Mouse (Mus musculus): ENCODE data around the gene Fgfr2.
A peak's percentile ranks its signal among the peaks of the same experiment; 100 is the strongest.
"Not testable (repeated sequence)": the region's sequence is repeated elsewhere in the genome, so short reads cannot be mapped to it uniquely, and the experiment has no call there.

Fgfr2 gene

DNA sequence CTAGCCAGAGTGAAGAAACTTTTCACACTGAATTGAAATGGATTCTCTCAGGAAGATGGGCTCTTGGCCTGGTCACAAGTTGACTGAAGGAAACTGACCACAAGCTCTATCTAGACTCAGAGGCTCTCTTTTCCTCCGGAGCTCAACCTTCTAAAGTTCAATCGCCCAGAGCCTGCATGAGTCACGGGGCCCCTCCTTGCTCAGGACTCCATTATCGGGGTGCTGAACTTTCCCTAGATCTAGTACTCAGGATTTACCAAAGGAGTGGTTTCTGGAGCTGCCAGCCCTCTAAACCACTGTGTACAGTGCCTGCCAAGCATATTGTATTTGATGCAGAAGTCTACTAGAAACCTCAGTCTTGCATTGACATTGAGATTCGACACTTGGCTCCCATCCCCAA, 1666.4 kb downstream of the Fgfr2 start:
- no peak for DNase-seq

DNA sequence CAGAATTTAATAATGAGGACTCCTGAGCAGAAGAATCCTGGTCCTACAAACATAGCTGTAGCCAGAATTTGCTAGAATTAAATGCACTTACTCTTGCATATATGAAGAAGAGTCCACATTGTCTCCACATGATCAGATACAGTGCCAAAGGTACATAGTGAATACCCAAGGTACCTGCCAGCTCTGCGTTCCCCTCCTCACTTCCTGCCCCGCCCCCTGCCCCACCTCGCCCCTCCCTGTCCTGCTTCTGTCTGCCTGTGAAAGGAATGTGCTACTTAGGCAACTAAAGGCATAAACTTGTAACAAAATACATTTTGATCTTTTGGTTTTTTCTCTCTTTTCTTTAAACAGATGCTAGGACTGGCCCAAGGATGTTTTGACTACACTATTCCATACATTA, 1686.1 kb downstream of the Fgfr2 start:
- no peak for DNase-seq

DNA sequence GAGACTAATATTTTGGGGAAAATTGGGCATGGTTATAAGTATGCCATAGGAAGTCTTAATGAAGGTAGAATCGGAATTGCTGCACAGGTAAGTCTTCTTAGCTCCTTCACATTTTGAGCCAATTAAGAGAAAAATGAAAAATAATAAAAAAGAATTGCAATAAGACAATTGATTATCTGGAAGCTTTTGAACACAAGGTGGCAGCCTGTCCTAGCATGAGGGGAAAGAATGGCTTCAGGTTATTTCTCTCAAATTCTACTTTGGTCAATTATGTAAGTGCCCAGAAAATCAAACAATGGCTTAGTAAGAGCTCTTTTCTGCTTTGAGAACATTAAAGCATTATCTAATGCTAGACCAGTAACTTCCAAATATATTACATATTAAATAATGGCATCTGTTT, 1688.9 kb downstream of the Fgfr2 start:
- DNase-seq = no peak

DNA sequence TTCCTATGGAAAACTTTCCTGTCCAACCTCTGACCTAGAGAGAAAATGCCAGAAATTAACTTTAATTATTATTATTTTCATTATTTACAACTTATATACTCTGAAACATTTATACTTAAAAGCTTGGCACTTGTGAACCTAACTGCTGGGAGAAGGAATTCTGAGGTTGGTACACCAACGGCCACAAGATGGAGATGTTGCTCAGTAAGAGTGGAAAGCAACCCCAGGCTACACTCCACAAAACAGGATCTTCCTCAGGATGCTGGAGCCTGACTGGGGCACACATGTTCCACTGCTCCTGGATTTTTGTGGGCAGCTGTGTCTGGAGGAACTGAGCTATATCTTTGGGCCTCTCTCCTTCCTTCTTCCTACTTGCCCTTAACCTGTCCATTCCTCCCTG, 1690.9 kb downstream of the Fgfr2 start:
- DNase-seq = peak; percentile 25

DNA sequence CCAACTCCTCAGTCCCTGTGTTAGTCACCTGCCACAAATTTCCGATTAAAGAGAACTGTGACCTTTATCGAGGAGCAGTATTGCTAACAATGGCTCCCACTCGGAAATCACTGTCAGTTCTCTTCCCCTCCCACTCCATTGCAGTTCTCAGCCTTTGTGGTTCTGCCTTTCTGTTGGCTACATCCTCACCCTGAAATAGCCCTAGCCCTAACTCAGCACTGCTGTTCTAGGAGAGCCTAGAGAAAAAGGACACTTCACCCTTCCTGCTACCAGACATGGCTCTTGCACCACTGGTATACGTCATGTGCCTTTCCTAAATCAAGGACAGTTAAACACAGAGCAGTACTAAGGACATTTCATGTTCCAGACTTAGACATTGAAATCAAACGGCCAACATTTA, 1695.8 kb downstream of the Fgfr2 start:
- no peak for DNase-seq

DNA sequence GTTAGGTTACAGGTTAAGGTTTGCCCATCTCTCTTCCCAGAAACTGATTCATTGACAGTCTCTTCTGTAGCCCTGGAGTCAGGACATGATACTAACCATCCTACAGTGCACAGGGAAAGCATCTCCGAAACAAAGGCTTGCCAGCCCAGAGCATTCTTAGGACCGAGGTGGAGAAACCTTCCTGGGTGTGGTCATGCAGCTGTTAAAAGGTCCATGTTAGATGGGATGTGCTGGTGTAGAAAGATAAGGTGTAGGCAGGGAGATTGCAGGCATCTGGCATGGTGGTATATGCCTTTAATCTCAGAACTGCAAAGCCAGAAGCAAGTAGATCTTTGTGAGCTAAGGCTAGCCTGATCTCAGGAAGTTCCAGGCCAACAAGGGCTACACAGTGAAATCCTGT, 1698.2 kb downstream of the Fgfr2 start:
- DNase-seq = no peak

DNA sequence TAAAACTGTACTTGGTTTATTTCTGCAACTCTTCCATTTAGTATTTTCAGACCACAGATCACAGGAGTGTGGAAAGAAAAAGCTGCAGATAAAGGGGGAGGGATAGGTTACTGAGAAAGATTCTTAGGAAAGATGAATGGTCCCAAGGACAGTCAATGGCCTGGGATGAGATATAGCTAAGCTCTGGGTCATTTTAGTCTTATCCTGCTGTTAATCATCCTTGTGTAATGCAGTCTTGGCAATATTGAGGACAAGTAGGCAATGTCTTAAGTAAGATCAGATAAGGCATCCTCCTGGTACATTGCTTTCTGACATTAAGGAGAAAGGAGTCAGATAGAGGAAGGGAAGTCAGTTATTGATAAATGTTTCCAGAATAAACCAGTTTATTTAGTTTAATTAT, 1705.5 kb downstream of the Fgfr2 start:
- no peak for DNase-seq

DNA sequence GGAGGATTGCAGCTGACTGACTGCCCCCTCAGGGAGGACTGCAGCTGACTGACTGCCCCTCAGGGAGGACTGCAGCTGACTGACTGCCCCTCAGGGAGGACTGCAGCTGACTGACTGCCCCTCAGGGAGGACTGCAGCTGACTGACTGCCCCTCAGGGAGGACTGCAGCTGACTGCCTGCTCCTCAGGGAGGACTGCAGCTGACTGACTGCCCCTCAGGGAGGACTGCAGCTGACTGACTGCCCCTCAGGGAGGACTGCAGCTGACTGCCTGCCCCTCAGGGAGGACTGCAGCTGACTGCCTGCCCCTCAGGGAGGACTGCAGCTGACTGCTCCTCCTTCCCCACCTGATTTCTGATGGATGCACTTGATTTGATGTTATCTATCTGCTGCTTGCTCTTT, 1706.4 kb downstream of the Fgfr2 start:
- DNase-seq = not testable (repeated sequence)

DNA sequence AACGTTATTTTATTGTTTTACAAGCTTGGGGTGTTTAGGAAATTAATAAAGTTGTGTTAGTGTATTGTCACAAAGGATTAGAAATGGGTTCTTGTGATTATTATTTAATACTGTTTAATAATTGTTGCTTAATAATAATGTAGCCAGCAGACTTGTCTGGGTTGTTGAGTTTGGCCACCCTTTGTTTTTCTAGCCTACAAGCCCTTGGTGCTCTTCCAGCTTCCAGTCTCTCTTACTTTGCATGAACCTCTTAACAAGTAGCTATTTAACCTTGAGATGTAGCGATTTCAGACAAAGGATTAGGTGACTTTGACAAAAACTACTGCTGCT, 1711.2 kb downstream of the Fgfr2 start:
- no peak for DNase-seq

DNA sequence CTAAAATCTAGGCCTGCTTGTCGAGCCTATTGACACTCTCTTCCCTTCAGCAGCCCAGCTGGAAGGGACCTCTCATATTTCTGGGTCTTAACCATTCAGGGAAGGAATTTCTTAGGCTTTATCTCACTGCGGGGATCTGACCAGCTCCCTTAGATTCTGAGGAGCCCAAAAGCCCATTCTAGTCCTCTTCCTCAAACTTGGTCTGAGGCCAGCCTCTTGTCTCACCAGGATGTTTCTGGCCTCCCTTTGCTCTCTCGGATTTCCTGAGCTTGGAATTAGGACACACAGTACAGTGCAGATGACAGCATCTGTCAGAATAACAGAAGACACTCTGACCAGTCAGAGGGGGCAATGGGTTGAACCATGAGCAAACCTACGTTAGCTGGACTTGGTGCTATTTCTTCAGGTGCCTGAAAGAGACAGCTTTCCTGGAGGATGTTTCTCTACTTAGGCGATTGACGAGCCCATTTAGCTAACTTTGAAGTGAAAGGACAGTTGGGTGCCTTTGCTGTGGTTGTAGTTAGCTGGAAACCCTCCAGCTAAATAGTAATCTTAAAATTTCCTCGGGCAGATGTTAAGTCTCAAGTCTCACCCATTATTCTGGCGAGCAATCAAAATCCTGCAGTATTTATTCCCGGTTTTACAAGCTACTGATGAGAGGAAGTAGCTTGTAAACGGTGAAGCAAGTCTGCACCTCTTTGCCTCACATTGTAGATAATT, 1711.8 kb downstream of the Fgfr2 start:
- DNase-seq = peak; percentile 76

DNA sequence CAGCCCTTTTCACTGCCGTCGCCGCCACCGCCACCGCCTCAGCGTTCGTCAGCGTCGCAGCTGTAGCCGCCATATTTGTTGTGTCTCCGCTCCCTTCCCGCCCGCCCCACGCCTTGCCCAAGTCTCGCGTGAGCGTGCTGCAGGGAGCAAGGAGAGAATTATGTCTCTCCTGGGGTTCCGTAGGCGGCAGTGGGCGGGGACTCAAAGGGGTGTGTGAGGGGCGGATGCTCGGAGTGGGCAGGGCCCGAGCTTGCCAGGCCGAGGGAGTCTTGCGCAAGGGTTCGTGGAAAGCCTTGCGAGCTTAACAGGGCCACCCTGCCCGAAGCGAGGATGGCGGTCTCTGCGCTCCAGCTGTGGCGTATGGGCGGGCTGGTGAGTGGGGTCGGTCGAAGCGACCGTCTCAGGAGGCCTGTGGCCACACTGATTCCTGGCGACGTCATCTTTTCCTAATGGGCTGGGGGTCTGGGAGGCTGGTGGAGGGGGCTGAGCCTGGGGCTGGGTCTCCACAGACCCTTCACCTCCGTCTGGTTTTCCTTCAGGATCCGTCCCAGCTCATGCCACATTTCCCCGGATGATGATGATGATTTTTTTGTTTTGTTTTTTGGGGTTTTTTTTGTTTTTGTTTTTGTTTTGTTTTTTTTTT, 1712.6 kb downstream of the Fgfr2 start, which contains the start of the genes Ikzf5 and Acadsb:
Ikzf5 (minus strand) TSS at position 106 of the 643 bp plus-strand sequence.
Acadsb (plus strand) TSS at position 186 of the 643 bp plus-strand sequence.
- peak; percentile 100 for DNase-seq

DNA sequence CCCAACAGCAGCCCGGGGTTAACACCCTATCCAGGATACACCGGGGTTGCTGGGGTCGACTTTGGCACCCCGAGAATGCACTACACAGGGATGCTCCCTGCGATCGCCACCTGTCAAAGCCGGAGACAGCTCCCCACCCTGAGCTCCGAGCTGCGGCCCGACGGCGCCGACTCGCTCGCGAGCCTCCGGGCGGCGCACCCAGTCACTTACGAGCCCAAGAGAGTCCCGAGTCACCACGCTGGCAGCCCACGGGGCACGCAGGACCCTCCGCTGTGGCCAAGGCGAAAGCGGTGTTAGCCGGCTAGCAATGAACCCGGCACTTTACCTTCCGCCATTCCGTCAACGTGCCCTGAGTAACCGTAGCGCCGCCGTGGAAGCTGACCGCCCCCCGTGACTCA, 1713.2 kb downstream of the Fgfr2 start:
- DNase-seq = no peak

DNA sequence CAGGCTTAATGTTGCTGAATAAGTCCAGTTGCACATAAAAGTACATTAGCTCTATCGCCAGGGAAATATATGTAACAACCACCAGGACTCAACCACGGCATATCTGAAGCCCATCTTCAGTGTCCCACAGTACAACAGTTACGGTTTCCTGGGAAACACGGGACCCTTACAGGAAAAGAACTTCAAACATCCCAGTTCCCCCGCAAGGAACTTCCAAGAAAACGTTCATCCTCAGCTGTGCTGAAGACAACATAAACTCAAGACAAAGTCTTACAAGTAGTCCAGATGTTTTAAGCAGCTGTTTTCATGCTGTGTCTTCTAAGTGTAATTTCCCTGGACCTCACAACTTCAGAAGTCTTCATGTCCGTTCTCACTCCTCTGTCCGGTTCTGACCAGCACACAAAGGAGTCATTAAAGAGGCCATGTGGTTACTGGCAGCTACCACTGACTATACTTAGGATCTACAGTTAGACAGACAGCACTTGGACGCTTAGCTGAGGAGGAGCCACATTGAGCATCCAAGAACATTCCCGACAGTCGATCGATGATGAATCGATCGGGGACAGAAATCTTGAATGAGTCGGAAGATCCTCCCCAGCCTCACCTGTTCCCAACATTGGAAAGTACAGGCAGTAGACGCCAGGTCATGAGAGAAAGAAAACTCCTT, 1713.7 kb downstream of the Fgfr2 start:
- peak; percentile 9 for DNase-seq

DNA sequence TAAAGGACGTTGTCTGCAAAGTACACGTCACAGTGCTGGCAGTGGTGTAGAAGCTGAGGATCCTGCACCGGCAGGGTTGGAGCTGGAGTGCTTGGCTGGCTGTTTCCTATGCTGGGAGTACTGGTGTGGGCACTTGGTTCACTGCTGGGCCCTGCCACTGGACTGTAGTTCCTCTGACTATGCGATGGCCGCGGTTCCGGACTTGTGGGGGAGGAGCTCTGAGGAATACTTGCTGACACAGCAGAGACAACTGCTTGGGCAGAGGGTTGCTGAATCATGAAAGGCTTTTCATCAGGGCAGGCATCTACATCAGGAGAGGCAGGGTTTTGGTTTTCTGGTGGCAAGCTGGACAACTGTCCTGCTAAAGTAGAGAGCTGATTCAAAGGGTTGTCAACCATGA, 1731.4 kb downstream of the Fgfr2 start:
- not testable (repeated sequence) for DNase-seq

DNA sequence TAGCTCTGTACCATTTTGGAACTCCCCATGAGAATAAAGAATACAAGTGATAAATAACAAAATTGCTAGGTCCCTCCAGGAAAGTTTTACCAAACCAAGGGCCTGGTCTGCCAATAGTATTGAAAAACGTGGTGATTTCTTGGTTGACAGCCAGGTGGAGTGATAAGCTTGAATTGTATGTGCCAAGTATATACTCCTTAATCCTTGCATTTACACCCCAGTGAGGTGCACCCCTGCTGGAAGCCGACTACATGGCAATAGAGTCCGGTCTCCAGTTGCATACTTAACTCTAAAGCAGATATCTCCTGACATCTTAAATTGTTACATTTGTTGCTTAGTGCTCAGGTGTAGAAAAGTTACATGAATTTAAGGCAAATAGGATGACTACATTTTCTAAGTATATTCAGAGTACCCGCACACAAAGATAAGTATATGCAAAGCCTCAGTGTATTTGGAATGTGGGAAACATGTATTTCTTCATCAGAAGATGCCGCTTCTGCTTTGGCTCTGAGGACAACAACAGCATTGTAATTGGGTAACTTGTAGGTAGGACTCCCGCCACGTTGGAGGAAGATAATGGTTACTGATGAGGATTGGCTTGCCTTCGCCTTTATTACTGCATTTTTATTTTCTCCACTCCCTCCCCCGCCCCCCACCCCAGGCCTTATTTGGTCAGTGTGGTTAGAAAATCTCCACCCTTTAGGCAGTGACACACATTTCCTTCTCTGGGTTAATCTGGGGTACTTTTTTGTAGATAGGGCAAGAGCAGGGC, 1751.1 kb downstream of the Fgfr2 start:
- no peak for DNase-seq

DNA sequence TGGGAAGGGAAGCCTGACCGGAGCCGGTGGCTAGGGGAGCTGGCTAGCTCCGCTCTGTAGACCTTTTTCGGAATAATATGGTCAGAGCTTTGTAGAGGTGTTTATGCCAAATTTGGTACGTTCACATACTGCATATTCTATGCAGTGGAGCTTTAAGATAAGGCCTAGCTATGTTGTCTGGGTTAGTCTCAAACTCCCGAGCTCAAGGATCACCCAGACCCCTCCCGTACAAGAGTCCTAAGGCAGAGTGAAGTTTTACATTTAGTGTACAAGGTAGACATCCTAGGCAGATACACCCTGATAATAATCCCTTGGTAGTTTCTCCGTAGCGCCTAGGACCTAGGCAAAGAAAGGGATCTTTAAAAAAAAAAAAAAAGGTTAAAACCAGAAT, 1751.7 kb downstream of the Fgfr2 start:
- DNase-seq = no peak

DNA sequence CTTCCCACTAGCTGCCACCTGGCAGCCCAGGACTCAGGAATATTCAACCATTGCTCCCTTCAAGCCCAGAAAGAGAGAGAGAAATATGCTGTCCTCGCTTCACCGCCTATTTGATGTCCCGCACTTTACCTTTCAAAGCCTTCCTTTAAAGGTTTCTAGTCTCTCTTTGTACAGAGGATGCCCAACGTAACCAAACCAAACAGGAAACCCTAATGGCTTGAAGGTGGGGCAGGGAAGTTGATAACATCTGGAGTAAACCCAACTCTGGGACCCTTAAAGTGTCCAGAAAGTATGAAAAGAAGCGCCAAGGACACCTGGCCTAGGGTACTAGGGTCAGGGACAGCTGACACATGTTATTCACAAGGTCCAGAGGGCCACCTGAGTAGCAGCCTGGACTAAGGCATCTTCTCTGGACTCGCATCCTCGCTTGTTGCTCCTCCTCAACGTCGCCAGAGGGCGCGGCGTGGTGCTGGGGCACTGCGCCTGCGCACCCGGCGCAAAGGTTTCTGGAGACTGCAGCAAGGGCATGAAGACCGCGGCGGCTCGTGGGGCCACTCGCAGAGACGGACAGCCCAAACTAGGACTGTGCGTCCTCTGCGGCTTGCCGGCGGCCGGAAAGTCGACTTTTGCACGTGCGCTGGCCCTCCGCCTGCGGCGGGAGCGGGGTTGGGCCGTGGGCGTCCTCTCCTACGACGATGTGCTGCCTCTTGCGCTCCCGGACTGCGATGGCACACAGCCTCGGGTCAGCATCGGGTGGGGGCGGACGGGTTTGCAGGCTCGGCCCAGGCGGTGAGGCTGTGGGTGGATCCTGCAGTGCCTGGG, 1752.3 kb downstream of the Fgfr2 start, which contains the start of gene Pstk:
Pstk (plus strand) TSS at position 494 of the 822 bp plus-strand sequence.
- DNase-seq = peak; percentile 89

DNA sequence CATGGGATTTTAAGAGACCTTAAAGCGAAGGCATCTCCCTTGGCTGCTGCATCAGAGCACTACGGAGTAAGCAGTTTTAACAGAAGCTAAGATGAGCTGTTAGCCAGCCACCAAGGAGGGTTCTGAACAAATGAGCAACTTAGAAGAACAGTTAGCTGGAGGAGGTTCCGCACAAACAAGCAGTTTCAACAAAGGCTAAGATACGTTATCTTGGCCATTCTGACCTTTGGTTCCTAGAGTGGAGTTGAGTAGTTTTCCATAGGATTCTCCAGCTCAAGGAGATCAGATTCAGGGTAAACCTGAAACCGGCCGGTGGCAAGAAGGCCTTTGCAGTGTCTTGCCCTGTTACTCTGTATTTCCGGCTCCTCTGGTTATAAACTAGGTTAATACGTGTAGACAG, 1759.0 kb downstream of the Fgfr2 start:
- no peak for DNase-seq

DNA sequence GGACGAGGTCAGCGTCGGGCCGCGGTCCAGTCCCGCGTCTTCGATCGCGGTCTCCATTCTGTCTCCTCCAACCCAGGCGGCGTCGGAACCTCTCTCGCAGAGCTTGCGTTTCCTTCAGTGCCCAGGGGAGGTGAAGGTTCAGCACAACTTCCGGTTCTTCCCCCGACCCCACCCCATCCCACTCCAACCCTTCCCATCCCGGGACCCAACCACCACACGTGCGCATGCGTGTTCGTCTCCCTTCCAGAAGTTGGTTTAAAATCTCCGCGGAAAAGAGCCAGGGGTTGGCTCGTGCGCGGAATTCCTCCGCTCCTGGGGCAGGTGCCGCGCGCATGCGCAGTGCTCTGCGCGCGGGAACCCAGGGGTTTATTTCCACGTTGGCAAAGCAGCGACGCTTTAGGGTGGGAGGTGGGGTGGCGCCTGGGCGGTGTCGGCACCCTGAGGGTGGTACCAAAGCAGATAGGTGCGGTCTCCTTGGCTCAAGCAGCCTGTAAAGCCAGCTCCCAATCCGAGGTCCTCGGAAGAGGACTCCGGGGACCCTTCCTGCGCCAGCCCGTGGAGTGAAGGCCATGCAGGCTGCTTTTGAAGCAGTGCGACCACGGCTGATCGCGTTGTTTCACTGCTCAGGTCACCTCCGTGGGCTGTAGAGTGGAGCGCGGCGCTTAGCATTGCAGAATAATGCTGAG, 1760.4 kb downstream of the Fgfr2 start, which contains the start of gene 2310057M21Rik:
2310057M21Rik (minus strand) TSS at position 145 of the 686 bp plus-strand sequence.
- peak; percentile 97 for DNase-seq

DNA sequence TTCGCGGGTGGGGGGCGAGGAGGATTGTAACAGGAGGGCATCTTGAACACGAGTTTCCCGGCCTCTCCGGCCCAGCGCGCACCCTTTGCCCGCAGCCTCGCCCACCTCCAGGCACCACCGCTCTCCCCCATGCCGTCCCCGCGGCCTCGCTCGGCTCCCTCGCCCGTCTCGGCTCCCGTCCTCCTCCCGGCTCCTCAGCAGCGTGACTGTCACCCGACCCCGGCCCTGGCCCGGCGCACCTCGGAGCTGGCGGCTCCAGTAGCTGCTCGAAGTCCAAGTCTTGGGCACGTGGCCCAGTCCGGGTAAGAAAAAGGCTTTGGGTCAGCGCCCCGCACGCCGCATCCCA, 1760.9 kb downstream of the Fgfr2 start:
- no peak for DNase-seq

DNA sequence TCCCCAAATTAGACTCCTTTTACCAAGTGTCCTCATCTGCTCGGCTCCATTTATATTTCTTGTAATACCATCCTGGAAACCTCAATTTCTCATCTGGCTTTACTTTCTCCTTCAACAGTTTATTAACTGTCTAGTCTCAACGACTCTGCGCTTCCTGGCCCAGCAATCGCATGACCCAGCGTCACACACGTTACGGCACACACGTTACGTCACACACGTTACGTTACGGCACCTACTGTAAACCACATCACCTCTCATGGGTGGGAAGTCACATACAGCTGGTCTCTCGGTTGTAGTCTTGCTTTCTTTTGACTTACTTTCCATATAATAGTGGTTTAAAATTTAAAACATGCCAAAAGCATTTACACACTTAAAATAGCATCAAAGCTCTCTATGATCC, 1767.0 kb downstream of the Fgfr2 start:
- DNase-seq = no peak

All from lung, postnatal 10 days (tissue).